Mouse (Mus musculus): ENCODE measurements around the gene Rps6ka2. TPM values are rescaled to one million over a fixed set of nuclear protein-coding genes. Genes with fewer than 3 reads are reported as not detected.

Rps6ka2 gene
- total and polyA plus RNA-seq, 2 experiments from 2014 or later, result 15.4 to 38.9 TPM

DNA sequence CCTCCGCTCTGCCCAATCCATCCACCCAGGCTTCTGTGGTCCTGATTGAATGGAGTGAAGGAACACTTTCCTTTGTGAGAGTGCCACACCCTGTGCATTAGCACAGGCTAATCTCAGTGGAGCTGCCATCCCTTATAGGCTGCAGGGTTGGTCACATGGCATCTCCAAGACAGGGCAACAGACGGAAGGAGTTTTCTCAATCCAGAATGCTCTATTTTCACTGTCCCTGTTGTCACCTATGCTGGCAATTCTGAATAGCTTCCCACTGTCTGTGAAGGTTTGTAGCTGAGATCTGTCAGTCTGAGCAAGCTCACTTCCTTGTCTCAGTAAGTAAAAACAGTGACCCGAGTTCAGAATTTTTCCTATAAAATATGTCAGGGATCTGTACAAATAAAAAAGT is 19.5 kb downstream of the Rps6ka2 start:
- no peak overlapping the region for H3K9ac ChIP-seq (replicated peaks; ENCODE audit: low read length)
- no peaks in the 10 kb centered on the region for H3K9me3 ChIP-seq (ENCODE audit: low read length)
- no peaks in the 10 kb centered on the region for H3K27me3 ChIP-seq (ENCODE audit: insufficient read depth, low read length)
- TF ChIP-seq CTCF (IDR thresholded peaks at IDR 0.05; ENCODE audit: low read depth), result no peak
- ATAC-seq (no peak), DNase-seq (ENCODE audit: low spot score) (no peak)
- H3K27ac ChIP-seq, result no peak overlapping the region
- WGBS, result 84% methylated on average over 3 of the region's 3 CpGs
- H3K4me1 ChIP-seq (ENCODE audit: insufficient read depth, low read length), result no peaks in the 10 kb centered on the region
- no peak overlapping the region for H3K4me3 ChIP-seq (ENCODE audit: low read length)
- no peak overlapping the region for H3K4me2 ChIP-seq (ENCODE audit: low read depth, low read length)
- no peaks in the 10 kb centered on the region for H3K36me3 ChIP-seq (ENCODE audit: insufficient read depth, low read length)

DNA sequence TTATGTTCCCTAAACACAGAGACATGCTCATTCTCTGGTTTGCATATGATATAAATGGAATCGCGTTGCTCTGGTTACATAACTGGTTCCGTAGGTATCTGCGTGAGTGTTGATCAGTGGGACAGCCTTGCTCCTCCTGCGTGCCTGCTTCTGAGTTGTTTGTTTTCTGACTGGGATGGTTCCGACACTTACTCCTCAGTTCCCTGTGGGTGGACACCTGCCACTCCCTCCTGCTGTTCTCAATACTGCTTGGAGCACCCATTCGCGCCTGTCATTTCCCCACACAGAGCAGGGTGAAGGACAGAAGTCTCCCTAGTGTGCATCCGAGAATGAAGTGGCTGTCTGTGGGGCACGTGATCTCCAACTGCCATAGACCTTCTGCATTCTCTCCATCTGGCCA is 20.1 kb downstream of the Rps6ka2 start:
- Histone ChIP-seq H3K27me3 (ENCODE audit: insufficient read depth, low read length) (no peaks in the 10 kb centered on the region), H3K36me3 (ENCODE audit: insufficient read depth, low read length) (no peaks in the 10 kb centered on the region), H3K4me1 (ENCODE audit: insufficient read depth, low read length) (no peaks in the 10 kb centered on the region), H3K4me2 (ENCODE audit: low read depth, low read length) (no peak overlapping the region), H3K9ac (replicated peaks; ENCODE audit: low read length) (no peak overlapping the region), H3K27ac (no peak overlapping the region), H3K9me3 (ENCODE audit: low read length) (no peaks in the 10 kb centered on the region), H3K4me3 (ENCODE audit: low read length) (no peak overlapping the region)
- WGBS, result 80% methylated on average over 10 of the region's 10 CpGs
- ATAC-seq, result no peak
- DNase-seq (ENCODE audit: low spot score), result no peak
- no peak for TF ChIP-seq CTCF (IDR thresholded peaks at IDR 0.05; ENCODE audit: low read depth)

DNA sequence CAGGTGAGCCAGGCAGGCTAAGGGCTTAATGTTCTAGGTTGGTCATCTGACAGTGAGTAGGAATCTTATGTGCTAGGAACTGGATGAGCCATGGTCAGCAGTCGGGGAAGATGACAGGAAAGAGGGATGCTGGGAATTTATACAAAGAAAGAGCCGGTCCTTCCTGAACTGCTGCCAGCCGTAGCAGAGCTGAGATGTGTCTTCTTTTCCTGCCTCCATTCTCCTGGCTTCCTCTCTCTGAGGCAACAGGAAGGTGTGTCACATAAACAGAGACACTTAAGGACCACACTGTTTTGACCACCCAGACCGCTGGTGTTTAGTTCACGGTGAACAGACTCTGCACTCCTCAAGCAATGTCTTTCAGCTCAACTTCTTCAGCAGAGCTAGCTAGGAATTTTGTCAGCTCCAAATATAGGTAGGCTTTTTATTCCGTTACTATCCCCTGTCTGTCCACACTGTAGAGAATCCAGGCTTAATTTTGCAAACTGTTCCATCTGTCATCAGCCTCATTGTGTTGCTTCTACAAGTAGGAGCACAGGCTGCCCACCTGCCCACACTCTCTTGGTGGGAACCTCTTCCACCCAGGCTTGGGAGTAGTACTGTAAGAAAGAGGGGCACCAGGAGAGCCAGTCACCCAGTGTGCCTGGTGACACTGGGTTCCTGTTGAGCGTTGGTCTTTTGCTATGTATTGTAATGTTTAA is 24.4 kb downstream of the Rps6ka2 start:
- no peaks in the 10 kb centered on the region for H3K36me3 ChIP-seq (ENCODE audit: insufficient read depth, low read length)
- no peaks in the 10 kb centered on the region for H3K9me3 ChIP-seq (ENCODE audit: low read length)
- DNase-seq (ENCODE audit: low spot score), result no peak
- no peak for ATAC-seq
- no peaks in the 10 kb centered on the region for H3K27me3 ChIP-seq (ENCODE audit: insufficient read depth, low read length)
- WGBS, result 90% methylated on average over 7 of the region's 7 CpGs
- TF ChIP-seq CTCF (IDR thresholded peaks at IDR 0.05; ENCODE audit: low read depth), result no peak
- no peak overlapping the region for H3K4me2 ChIP-seq (ENCODE audit: low read depth, low read length)
- H3K4me3 ChIP-seq (ENCODE audit: low read length), result no peak overlapping the region
- no peak overlapping the region for H3K9ac ChIP-seq (replicated peaks; ENCODE audit: low read length)
- H3K27ac ChIP-seq, result no peak overlapping the region
- peaks cover 4% of the 10 kb centered on the region; the same call in 1 of the 2 replicates for H3K4me1 ChIP-seq (ENCODE audit: insufficient read depth, low read length)

DNA sequence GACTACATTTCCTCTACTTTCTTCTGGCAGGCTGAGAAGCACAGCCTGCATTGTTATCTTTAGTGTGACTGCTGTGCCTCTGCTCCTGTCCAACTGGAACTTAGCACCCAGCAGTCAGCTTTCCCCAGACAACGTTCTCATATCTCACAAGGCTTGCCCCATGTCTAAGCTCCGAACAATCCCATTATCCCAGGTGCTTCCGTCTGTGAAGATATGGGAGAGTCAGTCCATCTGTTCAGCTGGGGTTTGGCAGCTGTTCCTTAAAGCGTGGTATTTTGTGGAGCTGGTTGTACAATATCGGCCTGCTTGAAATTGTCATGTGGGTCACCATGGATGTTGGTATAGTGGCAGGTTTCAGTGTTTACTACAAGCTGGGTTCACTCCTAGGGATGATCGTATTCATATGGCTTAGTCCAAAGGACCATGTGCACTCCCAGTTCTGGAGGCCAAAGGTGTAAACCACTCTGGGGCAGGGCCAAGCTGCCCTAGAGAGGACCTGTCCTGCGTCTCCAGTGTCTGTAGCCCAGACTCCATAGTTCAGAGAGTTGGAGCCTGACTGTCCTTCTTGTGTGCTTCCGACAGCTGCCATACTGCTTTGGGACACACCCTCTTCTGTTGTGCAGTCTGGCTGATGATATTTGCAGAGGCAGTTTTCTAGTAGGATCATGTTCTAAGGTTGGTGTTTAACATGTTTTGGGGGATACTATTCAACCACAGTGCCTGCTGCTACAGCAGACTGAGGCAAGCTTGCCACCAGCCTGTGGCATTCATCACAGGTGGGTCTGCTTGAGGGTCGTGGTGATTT is 27.4 kb downstream of the Rps6ka2 start:
- H3K27ac ChIP-seq, result no peak overlapping the region
- 52% methylated on average over 9 of the region's 9 CpGs for WGBS
- ATAC-seq, result 0 out of 2 replicates have a peak, but pooled peaks have one; percentile 29
- DNase-seq (ENCODE audit: low spot score), result no peak
- peaks cover 4% of the 10 kb centered on the region; the same call in 1 of the 2 replicates for H3K4me1 ChIP-seq (ENCODE audit: insufficient read depth, low read length)
- H3K4me2 ChIP-seq (ENCODE audit: low read depth, low read length), result no peak overlapping the region
- H3K36me3 ChIP-seq (ENCODE audit: insufficient read depth, low read length), result no peaks in the 10 kb centered on the region
- no peaks in the 10 kb centered on the region for H3K27me3 ChIP-seq (ENCODE audit: insufficient read depth, low read length)
- no peaks in the 10 kb centered on the region for H3K9me3 ChIP-seq (ENCODE audit: low read length)
- no peak overlapping the region for H3K4me3 ChIP-seq (ENCODE audit: low read length)
- H3K9ac ChIP-seq (replicated peaks; ENCODE audit: low read length), result no peak overlapping the region
- no peak for TF ChIP-seq CTCF (IDR thresholded peaks at IDR 0.05; ENCODE audit: low read depth)

DNA sequence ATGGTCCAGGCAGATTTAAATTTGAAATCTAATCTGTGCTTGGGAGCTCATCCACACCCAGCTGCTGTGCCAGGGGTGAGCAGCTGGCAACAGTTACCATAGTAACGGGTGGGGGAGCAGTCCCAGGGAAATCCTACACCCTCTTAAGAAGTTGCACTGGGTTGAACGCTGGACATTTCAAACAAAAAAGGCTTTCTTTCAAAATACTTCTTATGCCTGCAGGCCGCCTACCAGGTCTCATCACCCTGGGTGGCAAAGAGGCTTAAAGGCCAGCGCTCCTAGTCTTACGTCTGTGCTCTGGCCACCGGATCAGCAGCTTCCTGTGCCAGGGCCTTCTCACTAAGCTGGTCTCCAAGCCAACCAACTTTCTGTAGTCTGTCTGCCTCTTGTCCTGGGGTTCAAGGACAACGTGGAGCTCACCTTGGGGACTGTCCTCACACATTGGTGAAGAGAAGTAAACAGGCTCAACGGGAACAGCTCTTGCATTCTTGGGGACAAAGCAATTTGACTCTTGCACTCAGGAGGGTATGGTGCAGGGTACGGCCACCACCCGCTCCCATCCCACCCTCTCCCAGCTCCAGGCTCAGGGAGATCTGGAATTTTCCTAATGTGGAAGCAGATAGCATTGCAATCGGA is 35.0 kb downstream of the Rps6ka2 start:
- Histone ChIP-seq H3K9me3 (ENCODE audit: low read length) (no peaks in the 10 kb centered on the region), H3K4me3 (ENCODE audit: low read length) (no peak overlapping the region), H3K27ac (peak overlapping the region; percentile 26; the same call in 1 of the 2 replicates), H3K4me2 (ENCODE audit: low read depth, low read length) (no peak overlapping the region), H3K4me1 (ENCODE audit: insufficient read depth, low read length) (peaks cover 11% of the 10 kb centered on the region), H3K9ac (replicated peaks; ENCODE audit: low read length) (no peak overlapping the region), H3K36me3 (ENCODE audit: insufficient read depth, low read length) (no peaks in the 10 kb centered on the region), H3K27me3 (ENCODE audit: insufficient read depth, low read length) (no peaks in the 10 kb centered on the region)
- ATAC-seq, result 0 out of 2 replicates have a peak, but pooled peaks have one; percentile 24
- DNase-seq (ENCODE audit: low spot score), result peak; percentile 41
- TF ChIP-seq CTCF (IDR thresholded peaks at IDR 0.05; ENCODE audit: low read depth), result no peak
- 55% methylated on average over 11 of the region's 11 CpGs for WGBS

DNA sequence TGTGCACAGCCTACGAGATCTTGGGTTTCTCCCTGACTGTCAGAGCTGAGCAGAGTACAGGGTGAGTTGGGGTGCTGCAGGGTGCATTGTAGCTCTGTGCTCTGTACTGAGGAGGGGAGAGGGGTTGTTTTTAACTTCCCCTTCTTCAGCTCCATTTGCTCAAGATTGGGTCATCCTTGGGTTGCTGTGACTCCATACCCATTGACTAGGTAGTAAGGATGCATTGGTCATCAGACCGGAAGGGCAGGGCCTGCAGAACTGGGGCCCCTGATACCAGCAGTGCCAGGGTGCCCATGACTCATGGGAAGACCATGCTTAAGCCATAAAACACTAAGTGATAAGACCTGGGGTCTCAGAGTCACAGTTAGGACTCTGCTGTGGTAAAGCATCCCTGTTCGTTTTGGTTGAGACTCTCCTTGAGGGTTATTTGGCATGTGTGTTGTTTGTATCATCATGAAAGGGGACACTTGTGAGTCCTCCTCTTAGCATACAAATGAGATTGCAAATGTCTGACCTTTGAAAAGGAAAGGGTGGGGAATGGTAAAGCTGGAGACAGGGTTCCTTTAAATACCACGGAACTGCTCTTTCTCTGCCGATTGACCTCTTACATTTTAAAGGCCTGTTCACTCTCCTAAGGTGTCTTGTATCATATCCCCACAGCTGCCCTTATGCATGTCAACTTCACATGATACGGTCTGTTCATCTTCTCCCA is 36.7 kb downstream of the Rps6ka2 start:
- H3K36me3 ChIP-seq (ENCODE audit: insufficient read depth, low read length), result no peaks in the 10 kb centered on the region
- H3K4me3 ChIP-seq (ENCODE audit: low read length), result no peak overlapping the region
- H3K27ac ChIP-seq, result no peak overlapping the region
- DNase-seq (ENCODE audit: low spot score) (no peak), ATAC-seq (no peak)
- no peak overlapping the region for H3K9ac ChIP-seq (replicated peaks; ENCODE audit: low read length)
- no peaks in the 10 kb centered on the region for H3K27me3 ChIP-seq (ENCODE audit: insufficient read depth, low read length)
- no peak for TF ChIP-seq CTCF (IDR thresholded peaks at IDR 0.05; ENCODE audit: low read depth)
- H3K4me2 ChIP-seq (ENCODE audit: low read depth, low read length), result no peak overlapping the region
- WGBS, result 74% methylated on average over 6 of the region's 6 CpGs
- H3K4me1 ChIP-seq (ENCODE audit: insufficient read depth, low read length), result peaks cover 11% of the 10 kb centered on the region
- no peaks in the 10 kb centered on the region for H3K9me3 ChIP-seq (ENCODE audit: low read length)
